Mouse (Mus musculus) regulatory T cell (primary cell): ENCODE measurements around the gene Tbc1d14.

Source experiments
- in situ Hi-C: fragments of 300-600 bp; cut with MboI, MseI; formaldehyde crosslinking; loops from one replicate; pipeline ENCODE4 v1.15.1; 2025; ENCODE audit warnings: high pct_unique_total_duplicates

The Tbc1d14 gene

GRCm38 (mm10) chr5:36557584-36558308 lies 35.3 kb downstream of the Tbc1d14 start:
- in situ Hi-C loops = loop anchor here (25.0 kb wide), 1 partner anchor 505 kb away; no protein-coding TSS in a partner anchor

- in situ Hi-C loops = loop anchor here (25.0 kb wide), 1 partner anchor 505 kb away; no protein-coding TSS in a partner anchor
Observed at GRCm38 (mm10) chr5:36556906-36557305, 36.2 kb downstream of the Tbc1d14 start.

GRCm38 (mm10) chr5:36556289-36556688 lies 36.8 kb downstream of the Tbc1d14 start:
- in situ Hi-C loops = loop anchor here (25.0 kb wide), 1 partner anchor 506 kb away; no protein-coding TSS in a partner anchor

DNA sequence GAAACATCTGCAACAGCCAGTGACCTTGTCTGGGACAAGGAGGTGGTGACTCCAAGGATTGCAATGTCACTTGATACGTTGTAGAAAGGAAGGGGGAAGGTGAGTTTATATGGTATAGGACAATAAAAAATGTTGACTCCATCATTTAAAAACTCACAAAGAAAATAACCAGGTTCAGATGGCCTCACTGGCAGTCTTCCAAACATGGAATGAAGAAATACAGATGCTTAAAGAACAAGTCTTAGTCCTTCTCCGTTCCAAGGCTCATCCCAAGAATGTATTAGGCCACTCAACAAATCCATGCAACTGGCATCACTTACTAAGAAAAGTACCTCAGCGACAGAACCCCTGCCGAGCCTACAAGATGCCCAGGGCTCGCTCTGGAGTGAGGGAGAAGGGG lies 38.6 kb downstream of the Tbc1d14 start:
- in situ Hi-C loops = loop anchor here (25.0 kb wide), 1 partner anchor 508 kb away; no protein-coding TSS in a partner anchor

- in situ Hi-C loops = loop anchor here (25.0 kb wide), 1 partner anchor 508 kb away; no protein-coding TSS in a partner anchor
Observed at GRCm38 (mm10) chr5:36553886-36554285, 39.2 kb downstream of the Tbc1d14 start.

DNA sequence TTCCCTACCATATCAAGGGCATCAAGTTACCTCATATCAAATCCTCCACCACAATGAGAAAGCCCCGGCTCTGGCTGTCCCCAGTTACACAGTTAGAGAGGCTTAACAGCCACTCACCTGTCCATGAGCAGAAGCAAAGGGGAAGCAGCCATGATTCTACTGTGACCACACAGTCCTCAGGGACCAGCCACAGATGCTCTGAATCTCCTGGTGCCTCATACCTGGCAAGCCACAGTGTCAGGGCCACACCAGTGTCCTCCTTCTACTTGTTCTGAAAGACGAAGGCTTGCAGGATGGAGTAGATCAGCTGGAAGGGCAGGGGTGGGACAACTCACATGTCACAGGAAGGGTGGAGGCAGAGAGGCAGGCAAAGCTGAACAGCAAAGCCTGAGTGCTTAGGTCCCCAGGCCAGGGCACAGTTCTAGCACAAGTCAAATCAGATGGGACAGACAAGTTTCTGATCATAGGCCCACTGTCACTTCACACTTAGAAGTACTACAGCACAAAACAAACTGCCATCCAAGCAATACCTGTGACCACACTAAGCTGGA lies 39.9 kb downstream of the Tbc1d14 start:
- in situ Hi-C loops = loop anchor here (25.0 kb wide), 1 partner anchor 509 kb away; no protein-coding TSS in a partner anchor

DNA sequence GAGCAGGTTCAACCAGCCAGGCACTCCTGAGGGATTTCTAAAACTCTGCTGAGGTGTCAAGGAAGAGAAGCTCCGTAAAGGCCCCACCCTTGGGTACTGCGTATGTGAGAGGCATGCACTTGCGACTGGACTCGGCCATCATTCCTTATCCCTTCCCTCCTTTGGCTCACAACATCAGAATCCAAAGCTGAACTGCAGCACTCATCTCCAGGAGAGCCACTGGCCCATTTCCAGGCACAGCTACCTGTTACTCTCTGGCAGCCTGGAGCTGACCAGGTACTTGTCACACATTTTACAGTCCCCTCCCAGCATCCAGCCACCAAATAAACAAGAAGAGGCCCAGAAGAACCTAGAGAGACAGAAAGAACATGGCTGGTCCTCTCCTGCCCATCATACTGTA lies 40.7 kb downstream of the Tbc1d14 start:
- in situ Hi-C loops = loop anchor here (25.0 kb wide), 1 partner anchor 510 kb away; no protein-coding TSS in a partner anchor

GRCm38 (mm10) chr5:36549243-36549642 lies 43.8 kb downstream of the Tbc1d14 start:
- in situ Hi-C loops = no loop called here

DNA sequence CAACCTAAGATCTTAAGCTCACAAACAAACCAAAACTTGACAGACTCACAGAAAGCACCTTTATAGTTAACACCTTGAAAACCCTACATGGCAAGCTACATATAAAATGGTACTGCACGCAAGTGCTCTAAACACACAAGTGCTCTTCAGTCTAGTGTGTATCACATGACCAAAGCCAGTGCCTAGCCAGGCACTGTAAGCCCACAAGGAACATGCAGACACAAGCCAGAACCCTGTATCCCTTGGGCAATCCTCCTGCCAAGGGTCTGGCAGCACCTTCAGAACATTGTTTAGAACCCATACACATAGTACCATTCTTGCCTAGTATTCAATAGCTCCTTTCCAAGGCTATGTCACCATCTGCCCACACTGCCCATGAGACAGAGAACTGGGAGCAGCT lies 48.3 kb downstream of the Tbc1d14 start:
- in situ Hi-C loops = no loop called here

- in situ Hi-C loops = no loop called here
Observed at GRCm38 (mm10) chr5:36540928-36541327, 52.1 kb downstream of the Tbc1d14 start.

DNA sequence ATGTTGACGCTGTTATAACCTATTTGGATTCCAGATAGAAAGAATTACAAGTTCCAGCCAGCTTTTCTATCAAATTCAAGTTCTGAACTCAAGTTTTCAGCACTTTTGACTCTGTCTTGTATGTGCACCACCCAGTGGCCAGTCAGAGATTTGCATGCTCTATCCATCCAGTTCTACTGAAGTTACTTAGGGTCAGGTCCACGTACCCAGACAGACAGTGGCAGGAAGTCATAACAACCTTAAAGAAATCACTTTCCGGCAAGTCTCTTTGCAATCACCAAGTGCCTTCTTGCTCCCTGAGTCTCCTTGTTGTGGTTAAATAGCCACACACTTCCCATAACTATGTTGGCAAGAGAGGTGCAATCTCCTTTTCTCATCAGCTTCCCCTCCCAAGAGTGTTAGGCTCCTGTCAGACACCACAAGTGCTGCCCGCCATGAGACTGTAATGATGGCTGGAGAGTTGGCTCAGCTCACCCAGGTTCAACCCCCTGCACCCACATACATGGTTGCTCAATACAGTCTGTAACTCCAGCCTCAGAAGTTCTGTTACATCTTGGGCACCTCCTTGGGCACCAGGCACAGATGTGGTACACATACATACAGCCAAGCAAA lies 54.4 kb downstream of the Tbc1d14 start:
- in situ Hi-C loops = loop anchor here (10.0 kb wide), 1 partner anchor 46 kb away; no protein-coding TSS in a partner anchor

GRCm38 (mm10) chr5:36536424-36536823 lies 56.7 kb downstream of the Tbc1d14 start:
- in situ Hi-C loops = loop anchor here (10.0 kb wide), 1 partner anchor 48 kb away; no protein-coding TSS in a partner anchor

GRCm38 (mm10) chr5:36535438-36536176 lies 57.5 kb downstream of the Tbc1d14 start:
- in situ Hi-C loops = loop anchor here (10.0 kb wide), 1 partner anchor 49 kb away; no protein-coding TSS in a partner anchor

DNA sequence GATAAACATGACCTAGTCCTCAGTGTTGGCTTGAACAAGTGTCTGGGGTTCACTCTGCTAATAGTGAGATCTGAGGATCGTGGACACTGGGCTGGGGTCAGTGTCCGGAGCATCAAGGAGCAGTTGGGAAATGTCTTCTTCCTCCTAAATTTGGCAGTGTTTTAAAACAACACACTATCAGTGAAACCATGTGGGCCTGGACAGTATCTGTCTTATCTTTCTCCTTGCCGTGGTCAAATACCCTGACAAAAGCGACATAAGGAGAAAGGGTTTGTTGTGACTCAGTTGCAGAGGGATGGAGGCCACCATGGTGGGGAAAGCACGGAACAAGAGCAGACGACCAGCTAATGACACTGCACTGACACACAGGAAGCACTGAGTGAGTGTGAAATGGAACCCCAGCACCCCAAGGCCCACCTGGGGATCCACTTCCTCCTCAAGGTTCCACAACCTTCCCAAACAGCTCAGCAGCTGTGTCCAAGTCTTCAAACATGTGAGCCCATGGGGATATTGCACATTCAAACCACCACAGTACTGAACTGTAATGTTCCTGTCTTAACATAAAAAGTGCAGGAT lies 58.5 kb downstream of the Tbc1d14 start:
- in situ Hi-C loops = loop anchor here (10.0 kb wide), 1 partner anchor 50 kb away; no protein-coding TSS in a partner anchor

- in situ Hi-C loops = loop anchor here (10.0 kb wide), 1 partner anchor 55 kb away; no protein-coding TSS in a partner anchor
Observed at GRCm38 (mm10) chr5:36530129-36530751, 62.8 kb downstream of the Tbc1d14 start.

GRCm38 (mm10) chr5:36529698-36530097 lies 63.4 kb downstream of the Tbc1d14 start:
- in situ Hi-C loops = loop anchor here (10.0 kb wide), 1 partner anchor 55 kb away; no protein-coding TSS in a partner anchor

DNA sequence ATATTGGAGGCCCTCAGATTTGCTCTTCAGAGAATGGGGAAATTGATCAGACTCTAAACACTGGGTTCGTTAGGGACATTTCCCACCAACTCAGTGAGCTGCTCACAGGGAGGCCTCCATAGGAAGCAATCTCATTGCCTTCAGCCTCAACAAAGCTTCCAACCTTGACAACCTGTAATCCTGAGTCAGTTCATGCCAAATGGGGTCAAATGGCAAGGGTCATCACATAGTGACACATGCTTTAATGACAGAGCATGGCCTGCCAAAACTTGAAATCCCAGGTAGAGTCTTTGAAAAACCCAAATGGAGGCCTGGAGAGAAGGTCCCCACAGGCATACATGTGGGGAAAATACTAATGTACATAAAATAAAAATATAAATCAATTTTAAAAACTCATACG lies 66.2 kb downstream of the Tbc1d14 start:
- in situ Hi-C loops = no loop called here

GRCm38 (mm10) chr5:36526274-36526673 lies 66.8 kb downstream of the Tbc1d14 start:
- in situ Hi-C loops = no loop called here

DNA sequence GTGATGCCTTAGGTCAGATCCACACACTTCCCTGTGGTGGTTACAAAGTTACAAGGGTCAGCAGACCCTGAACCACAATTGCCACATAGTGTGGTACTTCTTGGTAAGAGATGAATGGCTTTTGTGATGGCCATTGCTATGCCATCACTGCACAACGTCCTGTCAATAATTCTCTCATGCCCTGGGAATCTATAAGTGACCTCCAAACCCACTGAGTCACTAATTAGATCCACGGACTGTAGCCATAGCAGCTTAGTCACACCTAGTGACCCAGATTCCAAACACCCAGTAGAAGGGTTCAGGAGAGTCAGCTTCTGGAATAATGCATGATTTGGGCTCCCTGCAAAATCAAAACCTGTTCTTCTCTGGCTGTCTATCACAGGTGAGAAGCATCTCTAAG lies 67.9 kb downstream of the Tbc1d14 start:
- in situ Hi-C loops = no loop called here

DNA sequence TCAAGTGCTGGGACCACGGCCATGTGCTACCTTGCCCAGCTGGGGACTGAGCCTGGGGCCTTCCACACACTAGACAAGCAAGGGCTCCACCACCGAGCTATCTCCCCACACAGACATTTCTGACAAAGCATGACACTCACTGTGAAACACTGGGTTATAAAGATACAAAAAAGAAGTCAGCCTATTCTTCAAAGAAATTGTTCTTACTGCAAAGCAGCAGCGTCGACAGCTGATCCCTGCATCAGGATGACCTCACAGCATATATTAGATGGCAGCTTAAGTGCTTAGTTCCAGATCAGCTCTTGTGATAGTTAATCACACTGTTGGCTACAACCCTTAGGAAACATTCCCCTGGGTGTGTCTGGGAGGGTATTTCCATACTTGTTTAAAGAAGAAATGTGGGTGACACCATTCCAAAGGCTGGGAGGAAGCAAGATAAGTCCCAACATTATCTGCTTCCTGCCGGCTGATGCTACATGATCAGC lies 69.8 kb downstream of the Tbc1d14 start:
- in situ Hi-C loops = no loop called here
